Mouse (Mus musculus) heart, embryonic 13.5 days (tissue): ENCODE measurements around the gene Rnf207. TPM values are rescaled to one million over a fixed set of nuclear protein-coding genes. Genes with fewer than 3 reads are reported as not detected.

Source experiments
- polyA plus RNA-seq: library from polyadenylated mRNA; unstranded; fragments of >200 nt; fragmentation: Nextera tagmentation; extraction: Ambion mirVana; gene quantifications from 2 replicates; pipeline ENCODE4 v1.2.1, GENCODE M21; 2015

Gene Rnf207
- polyA plus RNA-seq, 1 experiment from 2014 or later = 71.2 TPM

Other genes starting within 250 kb of the Rnf207 start
- 11.6 and 12.7 TPM in 2 replicates for gene Plekhg5, start 246.5 kb downstream of the Rnf207 start, polyA plus RNA-seq
- 0.73 and 0.80 TPM in 2 replicates for gene Tnfrsf25, start 203.1 kb downstream of the Rnf207 start, polyA plus RNA-seq
- 0.87 and 1.1 TPM in 2 replicates for gene Espn, start 166.6 kb downstream of the Rnf207 start, polyA plus RNA-seq
- not detected in 2 replicates for gene Hes2, start 160.1 kb downstream of the Rnf207 start, polyA plus RNA-seq
- 73.9 and 84.7 TPM in 2 replicates for gene Acot7, start 140.9 kb downstream of the Rnf207 start, polyA plus RNA-seq
- 9.2 and 9.6 TPM in 2 replicates for gene Gpr153, start 44.8 kb downstream of the Rnf207 start, polyA plus RNA-seq
- gene Hes3, start 27.3 kb downstream of the Rnf207 start, polyA plus RNA-seq = not detected in 2 replicates
- 16.8 and 19.7 TPM in 2 replicates for gene Icmt, start 21.8 kb downstream of the Rnf207 start, polyA plus RNA-seq
- 226 and 250 TPM in 2 replicates for gene Rpl22, start 6.7 kb upstream of the Rnf207 start, polyA plus RNA-seq
- 0.09 and 0.29 TPM in 2 replicates for gene Chd5, start 19.7 kb upstream of the Rnf207 start, polyA plus RNA-seq
- 1.7 TPM in 2 replicates for gene Nphp4, start 157.7 kb upstream of the Rnf207 start, polyA plus RNA-seq
- gene Kcnab2, start 158.9 kb upstream of the Rnf207 start, polyA plus RNA-seq = 4.1 and 5.0 TPM in 2 replicates